Mouse (Mus musculus): ENCODE results near the gene Nwd1. TPM values are rescaled to one million over a fixed set of nuclear protein-coding genes. Genes with fewer than 3 reads are reported as not detected.

Gene Nwd1
- polyA plus RNA-seq, 1 experiment from 2014 or later = 0.07 TPM

- ATAC-seq (ENCODE audit: low FRiP score) (peak; percentile 43), DNase-seq (ENCODE audit: low spot score, missing footprints) (peak; percentile 93)
- WGBS = 2% methylated on average over 30 of the region's 30 CpGs
- Histone ChIP-seq H3K27me3 (ENCODE audit: control insufficient read depth, insufficient read depth, low read length) (no peaks in the 10 kb centered on the region), H3K36me3 (ENCODE audit: control insufficient read depth, insufficient read depth, low read length) (peaks cover 26% of the 10 kb centered on the region), H3K9ac (ENCODE audit: low read length) (peak overlapping the region; percentile 86), H3K9me3 (ENCODE audit: control insufficient read depth, low read length) (no peaks in the 10 kb centered on the region), H3K4me1 (ENCODE audit: control insufficient read depth, insufficient read depth, low read length) (peaks cover 7% of the 10 kb centered on the region), H3K27ac (ENCODE audit: low read depth, low read length) (no peak overlapping the region), H3K4me3 (ENCODE audit: low read depth, low read length) (peak overlapping the region; percentile 76), H3K4me2 (peak overlapping the region; percentile 90)
These were observed 77.1 kb downstream of the Nwd1 start for GRCm38 (mm10) chr8:72723651-72724001.

- Histone ChIP-seq H3K9ac (ENCODE audit: low read length) (no peak overlapping the region), H3K4me2 (no peak overlapping the region), H3K27me3 (ENCODE audit: control insufficient read depth, insufficient read depth, low read length) (no peaks in the 10 kb centered on the region), H3K4me3 (ENCODE audit: low read depth, low read length) (no peak overlapping the region), H3K9me3 (ENCODE audit: control insufficient read depth, low read length) (no peaks in the 10 kb centered on the region), H3K4me1 (ENCODE audit: control insufficient read depth, insufficient read depth, low read length) (peaks cover 7% of the 10 kb centered on the region), H3K27ac (ENCODE audit: low read depth, low read length) (no peak overlapping the region), H3K36me3 (ENCODE audit: control insufficient read depth, insufficient read depth, low read length) (peaks cover 56% of the 10 kb centered on the region)
- peak; percentile 34; the same call in 1 of the 2 replicates for ATAC-seq (ENCODE audit: low FRiP score)
- WGBS = 78% methylated on average over 1 of the region's 1 CpGs
- no peak for DNase-seq (ENCODE audit: low spot score, missing footprints)
These were observed 82.1 kb downstream of the Nwd1 start for GRCm38 (mm10) chr8:72728636-72729035.

GRCm38 (mm10) chr8:72735001-72735400, 88.5 kb downstream of the Nwd1 start:
- ATAC-seq (ENCODE audit: low FRiP score) (no peak), DNase-seq (ENCODE audit: low spot score, missing footprints) (no peak)
- Histone ChIP-seq H3K36me3 (ENCODE audit: control insufficient read depth, insufficient read depth, low read length) (peaks cover 42% of the 10 kb centered on the region), H3K9me3 (ENCODE audit: control insufficient read depth, low read length) (no peaks in the 10 kb centered on the region), H3K27me3 (ENCODE audit: control insufficient read depth, insufficient read depth, low read length) (no peaks in the 10 kb centered on the region), H3K9ac (ENCODE audit: low read length) (no peak overlapping the region), H3K4me2 (no peak overlapping the region), H3K4me1 (ENCODE audit: control insufficient read depth, insufficient read depth, low read length) (no peaks in the 10 kb centered on the region), H3K27ac (ENCODE audit: low read depth, low read length) (no peak overlapping the region), H3K4me3 (ENCODE audit: low read depth, low read length) (no peak overlapping the region)
- 92% methylated on average over 5 of the region's 5 CpGs for WGBS

DNA sequence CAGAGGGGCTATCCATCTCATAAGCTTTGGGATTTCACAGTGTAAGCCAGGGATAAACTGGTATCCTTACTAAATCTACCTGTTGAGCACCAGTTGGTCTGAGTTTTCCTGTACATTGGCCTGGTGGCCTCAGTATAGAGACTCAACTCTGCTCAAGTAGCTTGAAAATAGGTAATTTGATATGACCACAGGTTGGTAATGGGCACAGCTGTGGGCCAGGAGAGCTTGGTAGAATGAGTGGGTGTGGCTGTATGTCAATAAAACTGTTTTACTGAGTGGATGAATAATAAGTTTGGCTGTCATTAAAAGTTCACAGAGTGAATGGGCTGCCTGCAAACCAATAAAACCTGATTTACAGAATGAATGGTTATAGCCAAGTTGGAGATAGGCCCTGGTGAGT, 90.4 kb downstream of the Nwd1 start:
- no peak for ATAC-seq (ENCODE audit: low FRiP score)
- no peak overlapping the region for H3K4me3 ChIP-seq (ENCODE audit: low read depth, low read length)
- H3K27me3 ChIP-seq (ENCODE audit: control insufficient read depth, insufficient read depth, low read length) = no peaks in the 10 kb centered on the region
- H3K9ac ChIP-seq (ENCODE audit: low read length) = no peak overlapping the region
- no peak overlapping the region for H3K4me2 ChIP-seq
- no peaks in the 10 kb centered on the region for H3K4me1 ChIP-seq (ENCODE audit: control insufficient read depth, insufficient read depth, low read length)
- peaks cover 32% of the 10 kb centered on the region for H3K36me3 ChIP-seq (ENCODE audit: control insufficient read depth, insufficient read depth, low read length)
- no peak overlapping the region for H3K27ac ChIP-seq (ENCODE audit: low read depth, low read length)
- H3K9me3 ChIP-seq (ENCODE audit: control insufficient read depth, low read length) = no peaks in the 10 kb centered on the region
- no peak for DNase-seq (ENCODE audit: low spot score, missing footprints)

DNA sequence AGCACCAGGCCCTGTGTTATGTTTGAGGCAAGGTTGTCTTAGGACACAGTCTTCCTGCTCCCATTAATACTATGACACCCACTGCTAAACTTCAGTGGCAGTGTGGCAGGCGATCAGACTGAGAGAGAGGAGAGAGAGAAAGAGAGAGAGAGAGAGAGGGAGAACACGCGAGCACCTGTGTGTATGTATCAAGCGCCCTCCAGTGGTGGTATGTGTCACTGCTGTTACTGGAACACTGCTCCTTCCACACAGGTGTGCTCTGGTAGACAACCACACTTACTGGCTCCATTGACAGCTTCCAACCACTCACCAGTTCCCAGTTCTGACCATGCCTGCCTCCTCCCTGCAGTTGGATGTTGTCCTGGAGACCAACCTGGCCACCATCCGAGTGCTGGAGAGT, 99.5 kb downstream of the Nwd1 start:
- no peak overlapping the region for H3K4me3 ChIP-seq (ENCODE audit: low read depth, low read length)
- 43% methylated on average over 5 of the region's 5 CpGs for WGBS
- H3K9ac ChIP-seq (ENCODE audit: low read length) = no peak overlapping the region
- H3K27ac ChIP-seq (ENCODE audit: low read depth, low read length) = no peak overlapping the region
- H3K36me3 ChIP-seq (ENCODE audit: control insufficient read depth, insufficient read depth, low read length) = peaks cover 35% of the 10 kb centered on the region
- no peaks in the 10 kb centered on the region for H3K4me1 ChIP-seq (ENCODE audit: control insufficient read depth, insufficient read depth, low read length)
- no peak overlapping the region for H3K4me2 ChIP-seq
- DNase-seq (ENCODE audit: low spot score, missing footprints) = peak; percentile 84
- H3K9me3 ChIP-seq (ENCODE audit: control insufficient read depth, low read length) = no peaks in the 10 kb centered on the region
- no peaks in the 10 kb centered on the region for H3K27me3 ChIP-seq (ENCODE audit: control insufficient read depth, insufficient read depth, low read length)
- peak; percentile 45 for ATAC-seq (ENCODE audit: low FRiP score)

- H3K4me3 ChIP-seq (ENCODE audit: low read depth, low read length) = no peak overlapping the region
- H3K4me2 ChIP-seq = no peak overlapping the region
- 96% methylated on average over 25 of the region's 26 CpGs for WGBS
- no peak overlapping the region for H3K9ac ChIP-seq (ENCODE audit: low read length)
- no peaks in the 10 kb centered on the region for H3K4me1 ChIP-seq (ENCODE audit: control insufficient read depth, insufficient read depth, low read length)
- DNase-seq (ENCODE audit: low spot score, missing footprints) = no peak
- H3K27me3 ChIP-seq (ENCODE audit: control insufficient read depth, insufficient read depth, low read length) = no peaks in the 10 kb centered on the region
- H3K27ac ChIP-seq (ENCODE audit: low read depth, low read length) = no peak overlapping the region
- peaks cover 45% of the 10 kb centered on the region for H3K36me3 ChIP-seq (ENCODE audit: control insufficient read depth, insufficient read depth, low read length)
- no peaks in the 10 kb centered on the region for H3K9me3 ChIP-seq (ENCODE audit: control insufficient read depth, low read length)
- ATAC-seq (ENCODE audit: low FRiP score) = no peak
These were observed 103.3 kb downstream of the Nwd1 start for GRCm38 (mm10) chr8:72749846-72750245.

DNA sequence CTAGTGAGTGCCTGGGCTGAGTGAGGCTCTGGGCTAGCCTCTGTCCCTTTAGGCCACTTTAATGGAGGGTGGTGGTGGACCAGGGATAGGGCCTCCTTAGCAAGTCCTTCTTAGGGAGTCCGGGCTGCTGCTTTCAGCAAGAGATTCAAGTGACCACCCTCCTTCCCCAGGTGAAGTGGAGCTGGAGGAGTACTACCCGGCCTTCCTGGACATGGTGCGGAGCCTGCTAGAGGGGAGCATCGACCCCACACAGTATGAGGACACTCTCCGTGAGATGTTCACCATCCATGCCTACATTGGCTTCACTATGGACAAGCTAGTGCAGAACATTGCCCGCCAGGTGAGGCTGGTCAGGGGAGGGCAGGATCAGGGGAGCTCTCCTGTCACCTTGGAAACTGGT, 103.8 kb downstream of the Nwd1 start:
- Histone ChIP-seq H3K27ac (ENCODE audit: low read depth, low read length) (no peak overlapping the region), H3K27me3 (ENCODE audit: control insufficient read depth, insufficient read depth, low read length) (no peaks in the 10 kb centered on the region), H3K4me3 (ENCODE audit: low read depth, low read length) (no peak overlapping the region), H3K4me2 (no peak overlapping the region), H3K9ac (ENCODE audit: low read length) (no peak overlapping the region), H3K9me3 (ENCODE audit: control insufficient read depth, low read length) (no peaks in the 10 kb centered on the region), H3K36me3 (ENCODE audit: control insufficient read depth, insufficient read depth, low read length) (peaks cover 43% of the 10 kb centered on the region), H3K4me1 (ENCODE audit: control insufficient read depth, insufficient read depth, low read length) (no peaks in the 10 kb centered on the region)
- DNase-seq (ENCODE audit: low spot score, missing footprints) (no peak), ATAC-seq (ENCODE audit: low FRiP score) (no peak)
- 94% methylated on average over 6 of the region's 6 CpGs for WGBS

DNA sequence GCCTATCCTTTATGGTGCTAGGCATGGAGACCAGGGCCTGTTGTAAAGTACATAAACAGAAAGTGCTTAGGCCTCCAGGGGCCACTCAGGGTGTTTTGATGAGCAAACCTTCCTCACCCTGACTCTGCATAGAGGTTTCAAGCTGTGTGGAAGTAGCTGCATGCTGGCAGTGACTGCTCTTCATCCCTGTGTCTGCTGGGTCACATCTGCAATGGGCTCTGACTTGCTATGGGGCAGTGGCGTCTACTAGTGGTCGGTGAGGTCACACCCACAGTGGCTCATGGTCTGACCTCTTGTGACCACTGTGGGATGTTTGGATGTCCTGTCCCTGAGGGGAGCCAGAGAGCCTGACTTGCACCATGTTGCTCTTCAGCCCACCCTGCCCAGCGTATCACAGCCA, 104.6 kb downstream of the Nwd1 start:
- Histone ChIP-seq H3K4me3 (ENCODE audit: low read depth, low read length) (no peak overlapping the region), H3K4me1 (ENCODE audit: control insufficient read depth, insufficient read depth, low read length) (no peaks in the 10 kb centered on the region), H3K4me2 (no peak overlapping the region), H3K36me3 (ENCODE audit: control insufficient read depth, insufficient read depth, low read length) (peaks cover 43% of the 10 kb centered on the region), H3K27ac (ENCODE audit: low read depth, low read length) (no peak overlapping the region), H3K27me3 (ENCODE audit: control insufficient read depth, insufficient read depth, low read length) (no peaks in the 10 kb centered on the region), H3K9ac (ENCODE audit: low read length) (no peak overlapping the region), H3K9me3 (ENCODE audit: control insufficient read depth, low read length) (no peaks in the 10 kb centered on the region)
- 74% methylated on average over 3 of the region's 3 CpGs for WGBS
- no peak for DNase-seq (ENCODE audit: low spot score, missing footprints)
- ATAC-seq (ENCODE audit: low FRiP score) = no peak

GRCm38 (mm10) chr8:72752289-72752688, 105.8 kb downstream of the Nwd1 start:
- Histone ChIP-seq H3K27ac (ENCODE audit: low read depth, low read length) (no peak overlapping the region), H3K9me3 (ENCODE audit: control insufficient read depth, low read length) (no peaks in the 10 kb centered on the region), H3K4me2 (no peak overlapping the region), H3K4me3 (ENCODE audit: low read depth, low read length) (no peak overlapping the region), H3K4me1 (ENCODE audit: control insufficient read depth, insufficient read depth, low read length) (no peaks in the 10 kb centered on the region), H3K9ac (ENCODE audit: low read length) (no peak overlapping the region), H3K36me3 (ENCODE audit: control insufficient read depth, insufficient read depth, low read length) (peaks cover 42% of the 10 kb centered on the region), H3K27me3 (ENCODE audit: control insufficient read depth, insufficient read depth, low read length) (no peaks in the 10 kb centered on the region)
- 90% methylated on average over 3 of the region's 3 CpGs for WGBS
- no peak for ATAC-seq (ENCODE audit: low FRiP score)
- DNase-seq (ENCODE audit: low spot score, missing footprints) = no peak

GRCm38 (mm10) chr8:72753165-72753564, 106.7 kb downstream of the Nwd1 start:
- no peaks in the 10 kb centered on the region for H3K9me3 ChIP-seq (ENCODE audit: control insufficient read depth, low read length)
- H3K4me1 ChIP-seq (ENCODE audit: control insufficient read depth, insufficient read depth, low read length) = no peaks in the 10 kb centered on the region
- no peak overlapping the region for H3K27ac ChIP-seq (ENCODE audit: low read depth, low read length)
- H3K4me3 ChIP-seq (ENCODE audit: low read depth, low read length) = no peak overlapping the region
- H3K27me3 ChIP-seq (ENCODE audit: control insufficient read depth, insufficient read depth, low read length) = no peaks in the 10 kb centered on the region
- no peak overlapping the region for H3K9ac ChIP-seq (ENCODE audit: low read length)
- ATAC-seq (ENCODE audit: low FRiP score) (no peak), DNase-seq (ENCODE audit: low spot score, missing footprints) (no peak)
- H3K36me3 ChIP-seq (ENCODE audit: control insufficient read depth, insufficient read depth, low read length) = peaks cover 44% of the 10 kb centered on the region
- 94% methylated on average over 9 of the region's 9 CpGs for WGBS
- H3K4me2 ChIP-seq = no peak overlapping the region

Measured in midbrain, embryonic 11.5 days (tissue).